12 mouse cellular contexts compared by ENCODE assay signal in genomic region chrX:90242385-90242784, GRCm38 (mm10).
"Had no signal": no experiment of that assay in that cellular context is flagged by ENCODE, and none has a peak within 500 bp of the region (broad histone marks: within the 10 kb centered on the region; RNA-seq: fewer than 3 reads in every experiment).

No protein-coding gene starts in this region.

- DNase-seq: left cerebral cortex, postnatal 4 days; liver; liver, embryonic 13.5 days; liver, postnatal 0 days; lung, adult 18-20 months; lung, adult 2 months; lung, embryonic 14.5 days; lung, postnatal 10 days; lung, postnatal 14 days; lung, postnatal 36 days; lung, postnatal 4 days; midbrain, embryonic 14.5 days had no signal
